Mouse (Mus musculus): ENCODE measurements at regions not wholly inside any gene's neighbourhood (a gene's known extent, or its start where the extent isn't known, plus 50 kb on each side); places are given as distances from the start of the nearest gene placed in this dataset.

DNA sequence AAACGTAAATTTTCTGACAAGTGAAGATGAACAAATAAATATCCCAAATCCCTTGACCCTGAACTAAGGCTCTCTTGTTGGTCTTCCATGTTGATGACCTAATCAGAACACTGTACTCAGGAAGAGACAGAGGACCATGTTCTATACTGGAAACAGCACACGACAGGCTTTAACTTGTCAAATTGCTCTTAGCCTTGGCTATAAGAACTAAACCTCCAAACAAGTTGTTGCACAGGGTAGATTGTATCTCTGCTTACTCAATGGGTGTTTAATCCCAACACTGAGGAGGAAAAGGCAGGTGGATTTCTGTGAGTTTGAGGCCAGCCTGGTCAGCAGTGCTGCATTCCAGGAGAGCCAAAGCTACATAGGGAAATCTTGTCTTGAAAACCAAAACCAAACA, 265.5 kb downstream of the Gja1 start:
- Histone ChIP-seq H3K4me3 (replicated peaks; ENCODE audit: low read depth, low read length) (no peak overlapping the region), H3K36me3 (ENCODE audit: control insufficient read depth, insufficient read depth, low read length) (no peaks in the 10 kb centered on the region), H3K27me3 (ENCODE audit: control insufficient read depth, insufficient read depth, low read length) (no peaks in the 10 kb centered on the region), H3K4me1 (ENCODE audit: control insufficient read depth, insufficient read depth, low read length) (no peaks in the 10 kb centered on the region), H3K9ac (replicated peaks; ENCODE audit: low read length) (no peak overlapping the region), H3K9me3 (ENCODE audit: control insufficient read depth, low read length) (no peaks in the 10 kb centered on the region), H3K27ac (replicated peaks; ENCODE audit: low read depth, low read length) (no peak overlapping the region), H3K4me2 (ENCODE audit: low read length) (no peak overlapping the region)
- ATAC-seq (ENCODE audit: low FRiP score, low TSS enrichment) (no peak), DNase-seq (no peak)
- WGBS = 86% methylated on average over 2 of the region's 2 CpGs

DNA sequence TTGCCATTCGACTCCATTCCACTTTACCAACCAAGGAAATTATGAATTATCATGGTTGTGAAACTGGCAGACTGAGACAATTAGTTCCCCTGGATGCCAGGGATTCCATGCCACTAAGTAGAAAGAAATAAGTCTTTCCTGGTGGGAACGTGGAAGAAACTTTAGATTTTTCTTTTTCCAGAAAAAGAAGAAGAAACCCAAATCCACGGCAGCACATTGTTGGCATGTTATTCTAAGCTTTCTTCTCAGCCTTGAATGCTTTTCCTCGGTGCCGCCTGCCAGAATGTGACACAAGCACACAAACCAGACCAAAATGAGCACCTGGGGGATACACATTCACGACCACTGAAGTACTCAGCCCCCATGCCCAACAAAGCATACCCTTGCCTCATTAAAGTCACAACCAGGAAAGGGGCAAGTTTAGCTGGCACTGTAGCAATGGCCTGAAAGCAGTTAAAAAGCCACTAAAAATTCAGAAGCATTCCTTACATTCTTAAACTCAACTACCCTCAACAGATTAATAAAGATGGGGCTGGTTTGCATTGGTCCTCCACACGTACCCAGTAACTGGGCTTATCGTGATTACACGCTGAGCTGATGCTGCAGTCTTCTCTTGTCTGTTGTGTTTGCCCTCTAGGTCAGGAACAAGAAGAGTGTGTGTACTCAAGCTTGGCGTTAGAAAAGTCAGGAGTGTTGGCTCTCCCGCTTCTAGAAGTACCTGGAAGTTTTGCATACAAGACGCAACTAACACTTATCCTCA, 266.4 kb downstream of the Gja1 start:
- Histone ChIP-seq H3K27me3 (ENCODE audit: control insufficient read depth, insufficient read depth, low read length) (no peaks in the 10 kb centered on the region), H3K4me3 (replicated peaks; ENCODE audit: low read depth, low read length) (no peak overlapping the region), H3K9me3 (ENCODE audit: control insufficient read depth, low read length) (no peaks in the 10 kb centered on the region), H3K27ac (replicated peaks; ENCODE audit: low read depth, low read length) (no peak overlapping the region), H3K36me3 (ENCODE audit: control insufficient read depth, insufficient read depth, low read length) (no peaks in the 10 kb centered on the region), H3K9ac (replicated peaks; ENCODE audit: low read length) (no peak overlapping the region), H3K4me1 (ENCODE audit: control insufficient read depth, insufficient read depth, low read length) (no peaks in the 10 kb centered on the region), H3K4me2 (ENCODE audit: low read length) (no peak overlapping the region)
- ATAC-seq (ENCODE audit: low FRiP score, low TSS enrichment) (no peak), DNase-seq (no peak)
- 78% methylated on average over 12 of the region's 12 CpGs for WGBS

DNA sequence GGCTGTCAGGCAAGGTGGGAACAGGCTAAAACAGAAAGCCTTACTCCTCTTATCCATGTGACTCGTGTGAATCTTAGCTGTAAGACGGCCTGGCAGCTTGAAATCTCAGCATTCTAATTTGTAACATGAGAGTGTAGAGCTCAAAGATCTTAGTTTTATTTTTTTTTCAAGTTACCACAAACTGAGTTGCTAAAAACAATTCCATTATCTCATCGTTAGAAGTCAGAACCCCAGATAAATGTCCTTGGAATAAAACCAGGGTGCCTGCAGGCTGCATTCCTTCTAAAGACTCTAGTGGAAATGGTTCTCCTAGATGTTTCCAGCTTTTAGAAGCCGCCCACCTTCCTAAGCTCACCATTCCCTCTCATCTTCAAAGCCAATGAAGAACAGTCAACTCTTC, 283.4 kb downstream of the Gja1 start:
- Histone ChIP-seq H3K9me3 (ENCODE audit: control insufficient read depth, low read length) (0 out of 2 replicates have a peak, but pooled peaks cover 2% of the 10 kb centered on the region), H3K36me3 (ENCODE audit: control insufficient read depth, insufficient read depth, low read length) (no peaks in the 10 kb centered on the region), H3K4me1 (ENCODE audit: control insufficient read depth, insufficient read depth, low read length) (no peaks in the 10 kb centered on the region), H3K9ac (replicated peaks; ENCODE audit: low read length) (no peak overlapping the region), H3K27me3 (ENCODE audit: control insufficient read depth, insufficient read depth, low read length) (no peaks in the 10 kb centered on the region), H3K4me2 (ENCODE audit: low read length) (no peak overlapping the region), H3K4me3 (replicated peaks; ENCODE audit: low read depth, low read length) (no peak overlapping the region), H3K27ac (replicated peaks; ENCODE audit: low read depth, low read length) (no peak overlapping the region)
- DNase-seq = no peak
- WGBS = 88% methylated on average over 4 of the region's 4 CpGs
- ATAC-seq (ENCODE audit: low FRiP score, low TSS enrichment) = no peak

DNA sequence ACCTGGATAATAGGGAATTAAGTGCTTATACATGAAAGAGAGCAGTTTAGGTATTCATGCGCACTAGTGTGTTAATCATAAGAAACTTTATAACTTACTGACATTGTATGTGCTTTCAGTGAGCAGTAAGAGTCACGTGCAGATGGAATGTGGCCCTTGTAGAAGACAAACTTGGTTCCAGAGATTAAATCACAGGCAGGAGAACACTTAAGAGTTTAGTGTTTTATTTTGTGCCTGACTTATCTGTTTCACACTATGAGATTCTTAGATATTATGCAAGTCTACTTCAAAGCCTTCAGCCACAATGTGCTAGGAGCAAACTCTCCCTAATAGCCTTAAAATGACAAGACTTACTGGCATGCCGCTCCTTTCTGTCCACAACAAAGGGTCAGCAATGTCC, 296.8 kb downstream of the Gja1 start:
- no peak overlapping the region for H3K4me2 ChIP-seq (ENCODE audit: low read length)
- H3K27ac ChIP-seq (replicated peaks; ENCODE audit: low read depth, low read length) = no peak overlapping the region
- no peaks in the 10 kb centered on the region for H3K9me3 ChIP-seq (ENCODE audit: control insufficient read depth, low read length)
- no peak for DNase-seq
- no peak for ATAC-seq (ENCODE audit: low FRiP score, low TSS enrichment)
- no peak overlapping the region for H3K4me3 ChIP-seq (replicated peaks; ENCODE audit: low read depth, low read length)
- H3K9ac ChIP-seq (replicated peaks; ENCODE audit: low read length) = no peak overlapping the region
- no peaks in the 10 kb centered on the region for H3K4me1 ChIP-seq (ENCODE audit: control insufficient read depth, insufficient read depth, low read length)
- WGBS = 62% methylated on average over 3 of the region's 3 CpGs
- no peaks in the 10 kb centered on the region for H3K36me3 ChIP-seq (ENCODE audit: control insufficient read depth, insufficient read depth, low read length)
- no peaks in the 10 kb centered on the region for H3K27me3 ChIP-seq (ENCODE audit: control insufficient read depth, insufficient read depth, low read length)

DNA sequence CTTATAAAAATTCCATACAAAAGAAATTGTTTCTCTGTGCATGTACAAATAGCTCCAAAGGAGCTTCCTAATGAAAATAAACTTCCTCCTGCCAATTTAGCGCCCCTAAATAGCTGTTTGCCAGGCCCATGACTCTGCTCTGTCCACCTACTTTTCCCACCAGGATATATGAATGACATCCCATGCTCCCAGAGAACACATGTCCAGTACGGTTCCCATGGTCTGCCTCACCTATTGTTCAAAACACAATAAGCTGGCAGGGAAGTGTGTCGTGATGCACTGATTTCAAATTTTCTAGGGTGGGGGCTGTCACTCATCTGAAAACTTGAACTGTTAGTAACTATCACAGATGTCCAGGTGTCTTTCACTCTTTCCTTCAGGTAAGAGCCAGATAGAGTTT, 305.8 kb downstream of the Gja1 start:
- Histone ChIP-seq H3K9me3 (ENCODE audit: control insufficient read depth, low read length) (no peaks in the 10 kb centered on the region), H3K4me1 (ENCODE audit: control insufficient read depth, insufficient read depth, low read length) (no peaks in the 10 kb centered on the region), H3K9ac (replicated peaks; ENCODE audit: low read length) (no peak overlapping the region), H3K4me3 (replicated peaks; ENCODE audit: low read depth, low read length) (no peak overlapping the region), H3K27me3 (ENCODE audit: control insufficient read depth, insufficient read depth, low read length) (no peaks in the 10 kb centered on the region), H3K4me2 (ENCODE audit: low read length) (no peak overlapping the region), H3K27ac (replicated peaks; ENCODE audit: low read depth, low read length) (no peak overlapping the region), H3K36me3 (ENCODE audit: control insufficient read depth, insufficient read depth, low read length) (no peaks in the 10 kb centered on the region)
- DNase-seq (no peak), ATAC-seq (ENCODE audit: low FRiP score, low TSS enrichment) (no peak)
- WGBS = 46% methylated on average over 3 of the region's 3 CpGs

DNA sequence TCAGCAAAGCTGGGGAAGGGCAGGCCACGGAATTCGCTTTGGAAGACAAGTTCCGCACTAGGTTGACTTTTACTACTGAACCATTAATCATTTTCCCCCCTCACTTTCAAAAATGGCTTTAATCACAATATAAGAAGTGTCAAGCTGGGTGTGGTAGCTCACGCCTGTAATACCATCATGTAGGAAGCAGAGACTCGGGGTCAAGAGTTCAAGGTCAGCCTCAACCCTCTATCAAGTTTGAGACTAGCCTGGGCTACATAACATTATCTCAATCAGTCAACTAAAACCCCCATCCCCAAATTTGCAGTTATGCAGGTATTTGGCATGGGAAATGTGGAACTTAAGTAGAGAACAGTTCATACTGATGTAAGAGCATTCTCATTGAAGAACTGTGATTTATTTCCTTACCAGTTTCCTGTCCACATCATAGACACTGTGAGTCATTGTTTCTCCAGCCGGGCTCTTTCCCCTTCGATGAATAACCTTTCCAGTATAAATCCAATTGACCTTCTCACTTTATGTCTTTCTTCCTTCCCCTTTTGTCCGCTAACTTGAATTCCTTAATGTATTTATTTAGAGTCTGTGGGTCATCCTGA, 308.6 kb downstream of the Gja1 start:
- no peak overlapping the region for H3K27ac ChIP-seq (replicated peaks; ENCODE audit: low read depth, low read length)

DNA sequence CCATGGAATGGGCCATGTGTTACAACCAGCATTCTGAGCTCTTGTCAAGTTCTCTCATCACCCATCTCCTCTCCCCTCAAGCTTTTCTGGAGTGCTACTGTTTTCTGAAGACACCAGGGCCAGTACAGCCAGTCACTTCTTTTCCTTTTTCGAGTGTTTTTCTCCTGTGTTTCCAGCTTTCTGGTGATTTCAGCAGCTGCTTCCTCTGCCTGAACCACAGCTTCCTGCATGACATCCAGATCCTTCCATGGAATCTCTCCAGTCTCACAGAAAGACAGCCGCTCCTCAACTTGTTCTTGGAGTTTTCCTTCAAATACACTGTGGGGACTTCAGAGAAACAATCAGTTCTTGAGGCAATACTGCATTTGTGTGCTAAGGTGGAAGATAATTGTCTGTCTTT, 314.3 kb downstream of the Gja1 start:
- no peak overlapping the region for H3K27ac ChIP-seq (replicated peaks; ENCODE audit: low read depth, low read length)
- no peaks in the 10 kb centered on the region for H3K27me3 ChIP-seq (ENCODE audit: control insufficient read depth, insufficient read depth, low read length)
- DNase-seq = no peak
- 90% methylated on average over 2 of the region's 2 CpGs for WGBS
- no peak overlapping the region for H3K9ac ChIP-seq (replicated peaks; ENCODE audit: low read length)
- H3K4me1 ChIP-seq (ENCODE audit: control insufficient read depth, insufficient read depth, low read length) = no peaks in the 10 kb centered on the region
- no peaks in the 10 kb centered on the region for H3K9me3 ChIP-seq (ENCODE audit: control insufficient read depth, low read length)
- no peaks in the 10 kb centered on the region for H3K36me3 ChIP-seq (ENCODE audit: control insufficient read depth, insufficient read depth, low read length)
- H3K4me3 ChIP-seq (replicated peaks; ENCODE audit: low read depth, low read length) = no peak overlapping the region
- no peak overlapping the region for H3K4me2 ChIP-seq (ENCODE audit: low read length)
- ATAC-seq (ENCODE audit: low FRiP score, low TSS enrichment) = no peak

More for the DNA sequence above, 308.6 kb downstream of the Gja1 start:
- no peak for ATAC-seq (ENCODE audit: low FRiP score, low TSS enrichment)
- no peaks in the 10 kb centered on the region for H3K27me3 ChIP-seq (ENCODE audit: control insufficient read depth, insufficient read depth, low read length)
- no peak overlapping the region for H3K4me2 ChIP-seq (ENCODE audit: low read length)
- no peaks in the 10 kb centered on the region for H3K4me1 ChIP-seq (ENCODE audit: control insufficient read depth, insufficient read depth, low read length)
- WGBS = 90% methylated on average over 8 of the region's 8 CpGs
- no peak overlapping the region for H3K4me3 ChIP-seq (replicated peaks; ENCODE audit: low read depth, low read length)
- DNase-seq = no peak
- H3K9me3 ChIP-seq (ENCODE audit: control insufficient read depth, low read length) = no peaks in the 10 kb centered on the region
- H3K9ac ChIP-seq (replicated peaks; ENCODE audit: low read length) = no peak overlapping the region
- H3K36me3 ChIP-seq (ENCODE audit: control insufficient read depth, insufficient read depth, low read length) = no peaks in the 10 kb centered on the region

DNA sequence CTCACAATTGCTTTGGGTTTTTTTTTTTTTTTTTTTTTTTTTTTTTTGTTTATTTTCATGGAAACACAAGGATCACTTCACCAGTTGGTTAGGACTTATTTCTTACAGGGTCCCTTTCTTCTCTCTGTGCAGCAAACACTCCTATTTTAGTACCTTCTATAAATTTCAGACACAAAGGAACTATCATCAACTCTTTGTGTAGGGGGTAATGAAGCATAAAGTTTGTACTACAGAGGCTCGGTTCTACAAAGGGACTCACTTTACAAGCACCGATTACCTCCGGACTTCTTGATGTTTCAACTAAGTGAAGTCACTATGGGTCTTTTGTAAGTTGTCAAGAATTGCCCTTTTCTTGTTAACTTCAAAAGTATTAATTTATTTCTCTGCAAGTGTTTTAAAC, 318.0 kb downstream of the Gja1 start:
- Histone ChIP-seq H3K27me3 (ENCODE audit: control insufficient read depth, insufficient read depth, low read length) (no peaks in the 10 kb centered on the region), H3K9ac (replicated peaks; ENCODE audit: low read length) (no peak overlapping the region), H3K9me3 (ENCODE audit: control insufficient read depth, low read length) (no peaks in the 10 kb centered on the region), H3K4me3 (replicated peaks; ENCODE audit: low read depth, low read length) (no peak overlapping the region), H3K4me2 (ENCODE audit: low read length) (no peak overlapping the region), H3K4me1 (ENCODE audit: control insufficient read depth, insufficient read depth, low read length) (no peaks in the 10 kb centered on the region), H3K27ac (replicated peaks; ENCODE audit: low read depth, low read length) (no peak overlapping the region), H3K36me3 (ENCODE audit: control insufficient read depth, insufficient read depth, low read length) (no peaks in the 10 kb centered on the region)
- ATAC-seq (ENCODE audit: low FRiP score, low TSS enrichment) = no peak
- no peak for DNase-seq
- WGBS = 5% methylated on average over 3 of the region's 3 CpGs

DNA sequence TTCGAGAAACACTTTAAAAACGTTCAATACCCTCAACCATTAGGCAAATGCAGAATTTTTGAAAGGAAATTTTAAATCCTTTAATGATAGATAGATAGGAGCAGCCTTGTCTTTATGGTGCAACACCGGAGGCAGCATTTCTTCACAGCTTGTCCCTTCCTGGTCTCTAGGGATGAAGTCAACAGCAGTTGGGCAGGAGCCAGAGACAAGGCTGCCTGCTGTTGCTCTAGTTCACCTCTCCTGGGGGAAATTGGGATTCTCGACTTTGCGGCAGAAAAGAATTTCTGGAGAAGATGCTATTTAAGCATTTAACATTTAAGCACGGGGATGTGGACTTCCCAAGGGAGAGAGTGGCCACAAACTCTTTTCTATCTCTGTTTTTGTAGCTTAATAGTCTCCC, 323.0 kb downstream of the Gja1 start:
- H3K27ac ChIP-seq (replicated peaks; ENCODE audit: low read depth, low read length) = no peak overlapping the region
- DNase-seq = no peak
- H3K36me3 ChIP-seq (ENCODE audit: control insufficient read depth, insufficient read depth, low read length) = no peaks in the 10 kb centered on the region
- H3K9me3 ChIP-seq (ENCODE audit: control insufficient read depth, low read length) = no peaks in the 10 kb centered on the region
- no peaks in the 10 kb centered on the region for H3K4me1 ChIP-seq (ENCODE audit: control insufficient read depth, insufficient read depth, low read length)
- no peak overlapping the region for H3K4me3 ChIP-seq (replicated peaks; ENCODE audit: low read depth, low read length)
- no peak overlapping the region for H3K4me2 ChIP-seq (ENCODE audit: low read length)
- H3K27me3 ChIP-seq (ENCODE audit: control insufficient read depth, insufficient read depth, low read length) = no peaks in the 10 kb centered on the region
- 81% methylated on average over 6 of the region's 6 CpGs for WGBS
- no peak for ATAC-seq (ENCODE audit: low FRiP score, low TSS enrichment)
- no peak overlapping the region for H3K9ac ChIP-seq (replicated peaks; ENCODE audit: low read length)
